Mouse (Mus musculus) A20 (cell line): ENCODE results near the gene Ros1.

Experiments
- DNase-seq: peaks from one replicate; pipeline ENCODE4 v3.0.0-alpha.2; 2011; ENCODE audit warnings: low read depth, low spot score

Gene Ros1

DNA sequence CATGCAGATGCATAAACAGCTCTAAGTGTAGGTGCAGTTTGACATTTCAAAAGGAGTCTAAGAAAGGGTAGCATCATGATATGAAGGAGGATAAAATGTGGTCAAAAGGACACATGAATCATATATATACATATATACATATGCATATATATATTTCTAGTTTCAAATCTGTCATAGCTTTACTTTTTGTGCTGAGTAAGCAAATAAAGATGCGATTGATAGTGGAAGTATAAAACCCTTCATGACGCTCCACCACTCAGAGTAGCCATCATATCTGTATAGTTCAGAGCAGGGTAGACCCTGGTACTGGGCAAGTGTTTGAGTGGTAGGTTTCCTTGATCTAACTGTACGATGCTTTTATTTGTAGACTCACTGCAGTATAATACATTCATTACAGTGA is 35.3 kb downstream of the Ros1 start:
- no peak for DNase-seq

DNA sequence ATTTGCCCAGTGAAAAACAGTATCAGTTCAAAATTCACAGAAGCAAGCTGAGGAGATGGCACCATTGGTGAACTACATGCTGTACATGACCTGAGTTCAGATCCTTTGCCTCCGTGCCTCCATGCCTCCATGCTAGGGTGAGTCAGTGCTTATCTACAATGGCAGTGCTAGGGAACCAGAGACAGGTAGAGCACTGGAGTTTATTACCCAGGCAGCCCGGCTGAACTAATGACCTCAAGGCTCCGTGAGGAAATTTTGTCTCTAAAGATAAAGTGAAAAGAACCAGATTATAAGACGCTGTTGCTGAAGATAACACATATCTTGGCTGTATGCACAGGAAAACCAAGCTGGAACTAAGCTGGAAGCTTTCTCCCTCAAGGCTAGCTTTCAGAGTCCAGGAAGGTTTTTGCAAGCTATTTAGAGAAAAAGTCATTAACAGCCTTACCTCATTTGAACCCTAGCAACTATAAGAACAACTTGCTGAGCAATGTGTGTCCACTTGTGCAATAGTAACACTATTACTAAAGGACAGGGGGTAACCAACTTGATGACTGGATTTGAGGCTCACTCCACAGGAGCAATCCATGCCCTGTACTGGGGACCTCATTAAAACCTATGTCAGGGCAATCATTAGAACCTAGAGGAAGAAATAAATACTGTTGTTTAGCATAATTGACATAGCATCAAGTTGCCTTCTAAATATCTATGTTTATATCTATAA is 61.5 kb downstream of the Ros1 start:
- DNase-seq = no peak

DNA sequence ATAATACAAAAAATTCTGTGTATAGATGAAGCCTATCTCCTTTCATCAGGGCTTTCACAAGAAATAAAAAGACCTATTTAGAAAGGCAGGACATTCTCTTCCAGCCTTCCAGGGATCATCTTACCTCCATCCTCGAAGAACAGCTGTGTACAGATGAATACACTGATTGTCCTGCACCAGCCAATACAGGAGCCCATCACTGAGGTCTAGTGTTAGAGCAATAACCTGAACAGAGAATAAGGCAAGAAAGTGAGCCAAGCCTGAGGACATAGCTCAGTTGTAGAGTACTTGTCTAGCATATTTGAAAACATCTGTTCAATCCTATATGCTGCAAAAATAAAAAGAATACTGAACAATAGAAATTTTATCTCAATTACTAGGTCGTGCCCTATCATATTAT is 64.3 kb downstream of the Ros1 start:
- DNase-seq = no peak

DNA sequence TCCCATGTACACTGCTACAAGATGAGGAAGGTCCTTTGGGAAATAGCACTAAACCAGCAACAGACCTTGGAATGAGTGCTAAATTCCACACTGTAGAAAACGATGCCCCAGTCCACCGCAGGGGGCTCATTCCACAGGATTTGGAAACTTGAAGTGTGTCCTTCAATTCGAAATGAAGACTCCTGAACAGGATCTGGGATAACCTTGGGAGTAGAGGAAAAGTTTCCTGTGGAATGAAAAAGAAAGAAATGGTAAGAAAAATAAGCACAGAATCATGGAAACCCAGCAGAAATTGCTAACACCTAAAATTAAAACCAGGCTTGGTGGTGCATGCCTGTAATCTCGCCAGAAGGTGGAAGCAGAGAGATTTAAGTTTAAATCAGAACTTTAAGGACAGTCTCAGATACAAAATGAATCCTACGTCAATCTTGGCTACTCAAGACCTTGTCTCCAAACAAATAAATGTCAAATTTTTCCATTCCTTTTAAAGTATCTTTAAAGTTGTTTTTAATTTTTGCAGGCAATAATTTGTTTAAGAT is 66.1 kb downstream of the Ros1 start:
- peak; percentile 19 for DNase-seq

DNA sequence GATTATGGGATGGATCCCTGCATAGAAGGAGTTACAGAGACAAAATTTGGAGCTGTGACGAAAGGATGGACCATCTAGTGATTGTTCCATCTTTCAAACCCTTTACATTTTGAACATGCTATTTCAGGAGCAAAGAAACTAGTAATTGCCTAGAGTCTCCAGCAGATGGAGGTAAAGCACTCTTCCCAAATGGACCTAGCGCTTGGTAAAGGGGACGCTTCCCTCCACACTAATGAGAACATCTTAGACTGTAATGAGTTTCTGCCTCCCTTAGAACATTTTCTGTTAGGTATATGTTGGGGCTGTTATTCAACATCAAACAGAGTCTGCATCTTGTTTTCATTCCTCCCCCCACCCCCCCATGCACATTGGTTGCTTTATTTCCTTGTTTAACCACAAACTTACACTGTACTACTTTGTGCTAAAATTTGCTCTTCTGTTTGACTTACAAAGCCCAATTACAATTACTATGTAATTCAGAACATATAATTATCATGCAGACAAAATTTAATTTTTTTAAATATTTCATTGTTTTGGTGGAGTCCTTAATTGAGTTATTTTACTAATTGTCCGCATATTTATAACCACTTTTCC is 88.8 kb downstream of the Ros1 start:
- DNase-seq = peak; percentile 45

DNA sequence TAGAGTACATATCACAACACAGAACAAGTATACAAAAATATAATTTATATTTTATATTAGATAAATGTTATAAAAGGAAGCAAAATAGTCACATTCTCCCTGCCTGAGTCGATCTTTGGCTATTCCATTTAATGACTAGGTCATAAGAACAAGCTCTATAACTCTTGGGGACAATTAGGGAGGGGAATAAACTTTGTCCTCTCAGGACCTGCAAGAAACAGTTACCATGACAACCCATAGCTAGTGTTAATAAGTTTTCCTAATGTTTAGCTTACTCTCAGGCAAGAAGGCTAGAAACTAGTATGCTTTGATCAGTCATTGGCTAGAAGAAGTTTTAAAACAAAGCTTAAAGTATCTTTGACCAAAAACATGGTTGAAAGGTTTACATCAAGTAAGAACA is 93.8 kb downstream of the Ros1 start:
- no peak for DNase-seq

DNA sequence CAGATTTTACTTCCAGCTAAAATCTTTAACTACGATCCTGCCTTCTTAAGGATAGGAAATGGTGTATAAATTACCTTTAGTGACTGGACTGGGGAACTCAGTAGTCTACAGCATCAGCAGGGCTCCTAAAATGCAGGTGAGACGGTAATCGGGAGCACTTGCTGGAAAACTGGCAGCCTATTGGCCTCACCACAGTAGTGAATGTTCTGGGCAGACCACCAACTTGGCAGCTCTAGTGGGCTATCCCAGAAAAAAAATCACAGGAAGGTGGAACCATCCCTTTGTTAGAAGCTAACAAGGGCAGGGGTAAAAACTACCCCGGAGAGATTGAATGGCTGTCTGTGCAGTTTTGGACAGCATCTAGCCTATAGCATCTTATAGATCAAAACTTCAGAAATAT is 102.9 kb downstream of the Ros1 start:
- no peak for DNase-seq

DNA sequence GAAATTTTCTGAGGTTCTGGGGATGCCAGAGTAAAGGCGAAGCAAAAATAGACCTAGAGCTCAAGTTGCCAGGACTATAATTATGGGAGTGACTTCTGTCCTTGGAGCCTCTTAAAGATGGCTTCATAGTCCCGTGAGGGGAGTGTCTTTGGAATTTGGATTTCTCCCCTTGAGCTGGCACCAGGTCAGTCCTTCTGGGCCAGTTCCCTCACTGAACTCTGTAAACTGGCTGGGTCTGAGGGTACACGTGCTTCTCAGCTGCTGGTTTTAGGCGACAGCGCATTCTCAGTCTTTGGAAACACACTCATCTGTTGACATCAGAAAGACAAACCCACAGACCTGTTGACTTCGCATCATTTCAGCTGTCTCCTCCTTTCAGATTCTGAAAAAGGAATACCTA is 108.4 kb downstream of the Ros1 start:
- DNase-seq = no peak

DNA sequence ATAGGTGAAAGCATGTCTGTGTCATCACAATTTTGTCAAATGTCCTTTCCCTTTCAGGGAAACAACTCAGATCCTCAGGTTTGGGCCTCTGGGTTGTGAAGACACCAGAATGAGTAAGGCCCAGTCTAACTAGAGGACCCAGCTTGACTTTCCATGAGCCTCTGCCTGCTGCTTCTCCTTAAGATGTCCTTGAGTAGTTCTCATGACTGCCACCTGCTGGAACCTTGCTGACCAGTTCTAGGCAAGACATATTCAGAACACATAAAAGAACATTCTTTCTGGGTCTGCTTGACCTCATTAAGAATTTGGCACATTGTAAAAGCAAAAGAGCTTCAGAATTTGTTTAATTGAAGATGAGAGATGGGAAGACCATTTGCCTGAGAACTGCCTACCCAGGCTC is 122.6 kb downstream of the Ros1 start:
- peak; percentile 63 for DNase-seq

DNA sequence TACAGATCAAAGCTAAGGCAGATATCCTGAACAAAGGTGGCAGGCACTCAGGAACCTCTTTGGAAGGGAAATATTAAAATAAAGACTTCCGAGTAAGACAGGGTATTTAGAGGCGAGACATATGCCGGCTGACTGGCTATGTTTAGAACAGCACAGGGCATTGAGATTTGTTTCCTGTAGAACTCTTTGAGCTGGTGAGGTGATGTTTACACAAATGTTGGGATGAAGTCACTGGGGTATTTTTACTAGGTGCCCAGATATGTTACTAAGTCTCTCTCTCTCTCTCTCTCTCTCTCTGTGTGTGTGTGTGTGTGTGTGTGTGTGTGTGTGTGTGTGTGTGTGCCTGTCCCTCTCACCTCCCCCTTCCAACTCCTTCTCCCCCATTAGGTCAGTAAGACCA is 146.8 kb downstream of the Ros1 start:
- no peak for DNase-seq

DNA sequence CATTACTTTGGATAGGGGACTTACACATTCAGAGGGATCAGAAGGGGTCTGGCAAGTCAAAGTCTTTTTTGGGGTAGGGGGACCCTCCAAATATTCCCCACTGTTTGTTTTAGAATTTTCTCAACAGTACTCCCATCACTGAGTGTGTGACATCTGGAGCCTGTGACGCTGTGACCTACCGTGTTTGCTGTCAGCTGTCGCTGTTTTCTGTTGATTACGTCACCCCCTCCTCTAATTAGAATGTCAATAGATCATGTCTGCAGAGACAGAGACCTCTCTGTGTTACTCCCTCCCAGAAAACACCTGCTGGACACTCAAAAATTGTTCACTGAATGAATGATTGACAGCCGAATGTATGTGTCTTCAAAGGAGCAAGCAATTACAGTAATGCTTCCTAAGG is 152.0 kb downstream of the Ros1 start:
- no peak for DNase-seq

DNA sequence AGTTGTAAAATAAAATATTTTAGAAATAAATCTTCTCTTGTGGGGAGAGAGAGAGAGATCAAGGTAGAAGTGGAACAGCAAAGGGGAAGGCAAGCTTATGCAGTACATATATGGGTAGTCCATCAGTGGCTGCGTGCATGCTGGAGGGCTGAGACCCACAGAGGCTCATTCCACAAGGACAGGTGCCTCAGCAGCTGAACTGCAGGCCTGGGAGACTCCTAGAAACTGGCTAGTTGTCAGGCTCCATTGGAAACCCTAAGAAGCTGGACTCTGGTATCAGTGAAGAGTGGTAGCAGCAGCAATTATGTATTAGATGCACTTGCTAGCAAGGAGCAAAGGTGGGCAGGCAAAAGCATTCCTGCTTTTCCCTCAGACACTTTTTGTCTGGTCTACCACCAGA is 155.7 kb downstream of the Ros1 start:
- peak; percentile 1 for DNase-seq

DNA sequence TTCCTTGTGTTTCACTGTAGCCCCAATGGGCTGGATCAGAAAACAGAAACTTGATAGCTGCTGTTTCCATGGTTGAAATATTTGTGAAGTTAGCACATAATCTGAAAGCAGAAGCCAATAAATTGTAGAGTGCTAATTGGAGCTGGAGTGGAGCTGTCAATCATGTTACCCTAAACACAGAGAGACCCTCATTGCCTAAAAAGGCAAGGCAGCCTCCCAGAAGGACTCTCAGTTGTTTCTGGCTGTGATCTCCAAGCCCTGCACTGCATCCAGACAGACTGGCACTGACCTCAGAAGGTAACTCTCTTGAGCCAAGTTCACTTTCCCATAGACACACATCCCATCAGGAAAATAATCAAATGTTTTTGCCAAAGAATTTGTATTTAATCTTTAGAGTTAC is 161.3 kb downstream of the Ros1 start:
- DNase-seq = no peak

DNA sequence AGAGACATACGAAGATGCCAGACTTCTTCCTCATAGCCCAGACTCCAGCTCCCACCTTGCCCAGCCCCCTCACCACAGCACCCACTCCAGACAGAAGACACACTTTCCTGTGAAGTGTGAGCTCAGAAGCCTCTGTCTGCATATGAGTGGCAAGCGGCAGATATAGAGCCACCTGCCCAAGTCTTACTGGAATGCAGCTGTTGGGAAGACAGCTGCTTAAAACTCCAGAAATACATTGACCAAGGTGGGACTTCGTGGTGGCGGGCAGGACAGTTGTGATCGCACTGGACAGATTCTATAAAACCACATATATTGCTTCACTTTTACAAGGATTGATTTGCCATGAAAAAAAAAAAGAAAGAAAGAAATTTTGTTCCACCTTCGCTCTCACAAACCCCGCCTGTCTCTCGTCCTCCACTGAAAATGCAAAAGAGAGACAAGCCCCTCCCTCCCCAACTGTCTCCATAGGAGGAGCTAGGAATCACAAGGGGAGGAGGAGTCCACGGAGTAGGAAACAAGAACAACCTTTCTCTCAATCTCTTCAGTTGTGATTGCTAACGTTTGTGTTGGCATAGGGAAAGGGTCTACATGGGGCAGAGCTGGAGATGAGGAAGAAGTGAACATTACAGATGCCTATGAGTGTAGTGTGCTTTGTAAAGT is 165.5 kb downstream of the Ros1 start:
- DNase-seq = no peak

DNA sequence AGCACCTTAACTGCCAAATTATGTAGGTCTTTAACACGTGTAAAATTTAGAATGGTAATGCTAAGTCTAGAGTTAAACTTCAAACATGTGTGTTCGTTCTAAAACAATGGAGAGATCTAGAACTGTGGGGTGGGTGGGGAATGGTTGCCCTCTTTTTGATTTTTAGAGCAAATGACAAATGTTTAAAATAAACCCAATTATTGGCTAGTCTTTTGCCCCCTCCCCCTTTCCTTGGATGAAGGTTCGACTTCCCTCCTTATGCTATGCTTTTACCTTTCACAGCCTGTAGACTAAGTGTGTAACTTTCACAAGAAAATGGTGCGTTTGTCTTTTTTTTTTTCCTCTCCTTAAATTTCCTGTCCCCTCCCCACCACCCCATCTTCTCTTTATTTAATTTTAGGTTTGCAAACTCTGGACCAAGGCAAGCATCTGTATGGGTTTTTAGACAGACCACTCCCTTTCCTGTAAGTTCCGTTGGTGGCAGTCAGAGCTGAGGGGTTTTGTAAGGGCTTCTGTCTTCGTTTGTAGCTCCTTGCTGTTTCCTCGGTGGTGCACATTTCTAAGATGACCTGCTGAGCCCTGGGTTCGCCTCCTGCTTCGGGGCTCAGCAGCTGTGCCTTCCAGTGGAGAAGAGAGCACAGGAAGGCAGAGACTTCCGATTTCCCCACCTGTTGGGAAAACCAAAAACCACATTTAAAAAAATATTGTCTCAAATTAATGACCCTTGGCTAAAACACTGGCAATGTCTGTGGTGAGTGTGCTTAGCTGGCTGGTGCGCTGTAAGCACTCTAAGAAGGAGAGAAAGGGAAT is 166.3 kb downstream of the Ros1 start:
- no peak for DNase-seq

DNA sequence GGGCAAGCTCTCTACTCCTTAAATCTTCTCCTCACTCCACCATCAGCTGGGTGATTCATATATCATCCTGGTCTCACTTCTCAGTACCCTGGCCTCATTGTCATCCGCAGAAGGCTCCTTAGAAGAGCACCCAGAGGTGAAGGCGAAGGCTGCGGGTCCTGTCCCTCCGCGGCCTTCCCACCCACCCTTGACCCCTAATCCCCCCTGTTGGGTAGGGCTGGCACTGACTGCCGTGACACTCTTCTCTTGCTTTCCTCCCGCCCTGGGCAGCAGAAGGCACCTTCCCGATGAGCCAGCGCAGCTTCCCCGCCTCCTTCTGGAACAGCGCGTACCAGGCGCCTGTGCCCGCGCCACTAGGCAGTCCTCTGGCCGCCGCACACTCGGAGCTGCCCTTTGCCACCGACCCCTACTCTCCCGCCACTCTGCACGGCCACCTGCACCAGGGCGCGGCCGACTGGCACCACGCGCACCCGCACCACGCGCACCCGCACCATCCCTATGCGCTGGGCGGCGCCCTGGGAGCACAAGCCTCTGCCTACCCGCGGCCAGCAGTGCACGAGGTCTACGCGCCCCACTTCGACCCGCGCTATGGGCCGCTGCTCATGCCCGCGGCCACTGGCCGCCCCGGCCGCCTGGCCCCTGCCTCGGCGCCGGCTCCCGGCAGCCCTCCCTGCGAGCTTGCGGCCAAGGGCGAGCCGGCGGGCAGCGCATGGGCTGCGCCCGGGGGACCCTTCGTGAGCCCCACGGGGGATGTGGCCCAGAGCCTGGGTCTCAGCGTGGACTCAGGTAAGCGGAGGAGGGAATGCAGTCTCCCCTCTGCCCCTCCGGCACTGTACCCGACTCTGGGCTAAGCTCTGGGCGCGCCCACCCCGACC is 167.6 kb downstream of the Ros1 start:
- no peak for DNase-seq

DNA sequence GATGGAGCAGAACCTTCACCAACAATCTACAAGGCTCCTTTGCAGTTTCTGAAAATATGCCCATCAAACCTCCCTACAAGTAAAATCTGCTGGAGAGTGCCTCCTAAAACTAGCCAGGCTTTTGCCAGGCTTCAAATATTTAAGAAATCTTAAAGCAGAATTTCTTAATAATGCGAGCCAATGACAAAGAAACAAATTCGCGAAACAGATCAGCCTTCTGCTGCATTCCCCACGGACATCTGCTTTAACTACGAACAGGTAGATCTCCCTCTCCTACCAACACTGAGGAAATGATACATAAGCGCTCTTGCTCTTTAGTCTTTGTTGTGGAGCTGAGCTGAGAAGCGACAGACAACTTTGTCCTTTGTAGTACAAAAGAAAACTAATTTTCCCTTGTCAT is 169.2 kb downstream of the Ros1 start:
- DNase-seq = no peak

DNA sequence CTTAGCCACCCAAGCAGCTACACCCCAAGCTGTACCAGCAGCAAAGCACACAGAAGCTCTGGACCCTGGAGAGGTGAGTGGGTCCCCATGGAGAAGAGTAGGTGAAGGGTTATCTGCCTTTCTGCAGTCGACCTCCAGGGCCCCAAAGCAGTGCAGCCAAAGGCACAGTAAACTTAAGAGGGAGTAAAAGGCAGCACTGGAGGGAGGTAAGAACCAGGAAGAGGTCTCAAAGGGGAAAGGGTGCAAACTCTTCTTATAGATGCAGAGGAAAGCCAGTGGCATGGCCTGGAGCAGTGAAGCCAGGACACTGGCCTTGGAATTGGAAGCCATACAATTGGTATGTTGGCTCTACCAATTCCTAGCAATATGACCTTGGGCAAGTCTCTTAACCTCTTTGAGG is 169.8 kb downstream of the Ros1 start:
- DNase-seq = no peak

DNA sequence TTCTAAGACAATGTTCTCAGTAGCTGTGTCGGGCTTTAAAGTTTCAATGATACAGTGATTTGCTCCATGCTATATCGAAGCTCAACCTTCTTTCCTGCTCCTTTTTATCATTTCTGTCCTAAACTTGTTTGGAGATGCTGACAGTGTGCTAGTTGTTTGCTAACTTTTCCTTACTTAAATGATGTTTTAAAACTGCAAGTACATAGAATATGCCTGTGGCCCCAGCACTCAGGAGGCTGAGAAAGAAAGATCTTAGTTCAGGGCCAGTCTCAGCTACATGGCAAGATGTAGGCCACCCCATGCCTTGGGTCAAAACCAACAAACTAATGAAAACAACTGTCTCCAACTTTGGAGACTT is 171.0 kb downstream of the Ros1 start:
- DNase-seq = no peak

DNA sequence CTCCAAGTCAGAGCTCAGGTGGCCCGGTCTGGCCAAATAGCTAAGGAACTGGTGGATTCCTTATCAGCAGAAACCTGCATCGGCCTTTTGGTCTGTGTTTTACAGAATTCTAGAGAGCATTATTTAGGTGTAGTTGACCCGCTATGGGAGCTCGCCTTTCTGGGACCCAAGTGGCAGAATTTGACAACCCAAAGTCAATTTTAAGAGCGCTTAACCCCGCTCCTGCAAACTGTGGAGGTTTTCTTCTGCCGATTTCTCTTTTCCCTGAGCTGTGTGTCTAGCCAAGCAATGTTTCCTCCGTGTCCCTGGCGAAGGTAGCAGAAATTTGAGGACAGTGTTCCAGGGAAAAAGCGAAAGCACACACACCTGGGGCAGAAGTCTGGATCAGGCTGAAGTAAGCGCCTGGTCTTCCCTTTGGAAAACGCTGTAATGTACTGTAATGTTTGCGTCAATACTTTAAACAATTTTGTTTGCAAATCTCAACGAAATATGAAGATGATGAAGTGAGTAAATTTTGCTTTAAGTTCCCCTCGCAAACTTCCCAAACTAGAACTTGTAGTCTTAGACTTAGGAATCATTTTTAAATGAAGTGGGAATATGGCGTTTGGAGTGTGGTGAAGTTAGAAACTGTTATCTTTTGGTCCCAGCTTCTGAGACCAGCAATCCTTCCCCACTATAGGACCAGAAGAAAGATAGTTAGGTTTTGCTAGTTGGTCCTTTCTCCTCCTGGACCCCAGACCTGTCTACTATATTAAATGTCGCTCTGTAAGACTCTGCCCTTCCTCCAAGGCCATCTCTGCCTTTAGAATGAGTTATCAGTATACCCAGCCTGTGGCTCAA is 171.6 kb downstream of the Ros1 start:
- no peak for DNase-seq
